Mouse (Mus musculus) embryonic facial prominence, embryonic 13.5 days (tissue): ENCODE results near the gene Hecw1. TPM values are rescaled to one million over a fixed set of nuclear protein-coding genes. Genes with fewer than 3 reads are reported as not detected.

Source experiments
- ATAC-seq: fragments of 200-750 bp; cut with Nextera tagmentation; 2 replicates; pipeline ENCODE4 v1.8.0; 2017; ENCODE audit warnings: low read depth; ENCODE audit not compliant: insufficient number of reproducible peaks, insufficient read depth, low FRiP score, low TSS enrichment
- H3K27ac ChIP-seq: fragments of 300-500 bp; sonication (generic); 2 replicates; pipeline ENCODE4 v1.5.1; 2015; ENCODE audit warnings: moderate library complexity, mild to moderate bottlenecking, inconsistent platforms
- H3K27me3 ChIP-seq: fragments of 300-500 bp; sonication (generic); 2 replicates; pipeline ENCODE4 v1.6.1; 2015; ENCODE audit warnings: mild to moderate bottlenecking, inconsistent platforms
- H3K36me3 ChIP-seq: fragments of 300-500 bp; sonication (generic); 2 replicates; pipeline ENCODE4 v1.6.1; 2015; ENCODE audit warnings: mild to moderate bottlenecking, inconsistent platforms
- H3K4me1 ChIP-seq: fragments of 300-500 bp; sonication (generic); 2 replicates; pipeline ENCODE4 v1.6.1; 2015; ENCODE audit warnings: inconsistent platforms
- H3K4me2 ChIP-seq: fragments of 300-500 bp; sonication (generic); 2 replicates; pipeline ENCODE4 v1.6.1; 2015; ENCODE audit warnings: moderate library complexity, mild to moderate bottlenecking, inconsistent platforms
- H3K4me3 ChIP-seq: fragments of 300-500 bp; sonication (generic); 2 replicates; pipeline ENCODE4 v1.5.1; 2015; ENCODE audit warnings: mild to moderate bottlenecking, inconsistent platforms
- H3K9ac ChIP-seq: fragments of 300-500 bp; sonication (generic); 2 replicates; pipeline ENCODE4 v1.6.1; 2015; ENCODE audit warnings: mild to moderate bottlenecking, inconsistent platforms
- H3K9me3 ChIP-seq: fragments of 300-500 bp; sonication (generic); 2 replicates; pipeline ENCODE4 v1.6.1; 2016; ENCODE audit warnings: inconsistent platforms
- WGBS: fragments of 180-500 bp; shearing (Covaris S2); methylation state at CpG from one replicate; pipeline ENCODE4 v1.1.7; 2015; ENCODE audit warnings: mixed read lengths; 5-methylcytosine and 5-hydroxymethylcytosine counted together
- polyA plus RNA-seq: library from polyadenylated mRNA; unstranded; fragments of >200 nt; fragmentation: Nextera tagmentation; extraction: Ambion mirVana; gene quantifications from 2 replicates; pipeline ENCODE4 v1.2.1, GENCODE M21; 2015

The Hecw1 gene
- polyA plus RNA-seq, 1 experiment from 2014 or later = 2.6 TPM

DNA sequence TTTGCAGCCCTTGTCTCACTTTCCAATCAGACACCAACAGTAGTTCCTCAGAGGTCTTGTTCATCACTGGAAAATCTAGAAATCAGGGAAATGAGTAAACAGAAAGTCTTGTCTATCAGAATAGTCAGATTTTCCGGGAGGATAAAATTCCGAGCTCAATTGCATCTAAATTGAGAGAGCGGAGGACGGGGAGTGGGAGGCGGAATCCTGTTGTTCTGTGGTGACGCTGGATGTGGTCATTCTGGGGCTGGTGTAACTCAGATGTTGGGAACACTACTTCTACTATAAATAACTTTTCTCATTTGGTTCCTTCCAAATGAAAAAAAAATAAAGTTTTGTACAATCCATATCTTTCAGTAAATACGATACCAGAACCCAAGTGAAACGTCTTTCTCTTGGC lies 24.2 kb downstream of the Hecw1 start:
- WGBS = 79% methylated on average over 8 of the region's 8 CpGs
- Histone ChIP-seq H3K4me1 (no peaks in the 10 kb centered on the region), H3K4me2 (no peak overlapping the region), H3K27me3 (no peaks in the 10 kb centered on the region), H3K4me3 (no peak overlapping the region), H3K36me3 (no peaks in the 10 kb centered on the region), H3K9me3 (no peaks in the 10 kb centered on the region), H3K9ac (no peak overlapping the region), H3K27ac (no peak overlapping the region)
- ATAC-seq = no peak

DNA sequence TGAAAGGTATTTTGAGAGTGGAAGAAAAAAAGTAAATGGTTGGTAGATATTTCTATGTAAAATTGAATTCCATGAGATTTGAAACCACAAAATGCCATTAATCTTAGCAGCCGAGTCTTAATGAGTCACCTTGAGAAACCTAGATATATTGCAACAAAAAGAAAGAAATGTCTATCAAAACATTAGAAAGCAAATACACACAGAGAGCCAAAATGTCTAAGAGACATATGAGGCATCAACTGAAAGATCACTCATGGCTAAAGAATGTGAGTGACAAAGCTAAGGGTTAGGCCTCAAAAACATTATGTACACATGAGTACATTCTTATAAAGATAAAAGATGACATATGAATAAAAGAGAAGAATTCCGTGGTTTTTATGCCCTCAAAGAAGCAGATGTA lies 26.1 kb downstream of the Hecw1 start:
- no peak overlapping the region for H3K4me3 ChIP-seq
- ATAC-seq = no peak
- no peaks in the 10 kb centered on the region for H3K36me3 ChIP-seq
- no peaks in the 10 kb centered on the region for H3K27me3 ChIP-seq
- H3K9me3 ChIP-seq = no peaks in the 10 kb centered on the region
- WGBS = 72% methylated on average over 2 of the region's 2 CpGs
- no peak overlapping the region for H3K4me2 ChIP-seq
- no peak overlapping the region for H3K27ac ChIP-seq
- no peaks in the 10 kb centered on the region for H3K4me1 ChIP-seq
- H3K9ac ChIP-seq = no peak overlapping the region

DNA sequence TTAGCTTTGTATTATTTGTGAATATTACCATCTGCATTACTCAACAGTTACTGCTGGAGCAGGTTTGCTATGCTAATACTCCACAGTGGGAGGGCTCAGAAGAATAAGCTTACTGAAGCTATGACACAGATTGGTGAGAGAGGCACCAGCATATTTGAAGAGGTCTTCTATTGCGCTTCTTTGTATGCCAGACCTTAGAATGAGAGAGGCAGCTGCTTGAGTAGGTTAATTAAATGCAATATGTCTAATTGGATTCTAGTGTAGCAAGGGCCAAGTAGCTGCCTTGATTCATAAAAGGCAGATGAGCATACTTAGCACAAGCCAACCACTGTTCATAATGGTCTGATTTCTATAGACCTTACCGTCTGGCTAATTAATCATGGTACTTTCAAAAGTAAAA lies 35.2 kb downstream of the Hecw1 start:
- no peak for ATAC-seq
- no peak overlapping the region for H3K4me3 ChIP-seq
- H3K36me3 ChIP-seq = no peaks in the 10 kb centered on the region
- no peak overlapping the region for H3K27ac ChIP-seq
- no peaks in the 10 kb centered on the region for H3K27me3 ChIP-seq
- H3K4me2 ChIP-seq = no peak overlapping the region
- no peak overlapping the region for H3K9ac ChIP-seq
- no peaks in the 10 kb centered on the region for H3K4me1 ChIP-seq
- no peaks in the 10 kb centered on the region for H3K9me3 ChIP-seq
- WGBS = 90% methylated on average over 2 of the region's 2 CpGs

DNA sequence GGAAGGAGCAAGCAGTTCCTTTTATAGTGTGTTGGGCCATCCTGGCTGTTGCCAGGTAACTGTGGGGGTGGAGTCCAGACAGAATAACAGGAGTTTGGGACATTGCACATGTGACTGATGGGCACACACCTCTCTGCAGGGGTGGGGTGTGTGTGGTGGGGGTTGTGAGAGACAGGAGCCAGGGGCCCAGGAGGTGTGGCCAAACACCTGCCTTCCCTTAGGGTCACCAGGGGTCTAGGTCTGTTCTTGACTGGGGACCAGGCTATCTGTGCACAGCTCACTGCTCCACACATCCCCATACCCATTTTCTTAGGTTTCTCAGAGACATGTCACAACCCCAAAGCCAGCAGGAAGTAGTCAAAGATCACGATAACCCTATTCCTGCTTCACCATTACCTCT lies 51.9 kb downstream of the Hecw1 start:
- peak; percentile 48; the same call in 1 of the 2 replicates for ATAC-seq
- Histone ChIP-seq H3K4me2 (no peak overlapping the region), H3K4me3 (no peak overlapping the region), H3K9me3 (no peaks in the 10 kb centered on the region), H3K4me1 (no peaks in the 10 kb centered on the region), H3K36me3 (no peaks in the 10 kb centered on the region), H3K27ac (no peak overlapping the region), H3K9ac (no peak overlapping the region), H3K27me3 (no peaks in the 10 kb centered on the region)
- 86% methylated on average over 1 of the region's 1 CpGs for WGBS

DNA sequence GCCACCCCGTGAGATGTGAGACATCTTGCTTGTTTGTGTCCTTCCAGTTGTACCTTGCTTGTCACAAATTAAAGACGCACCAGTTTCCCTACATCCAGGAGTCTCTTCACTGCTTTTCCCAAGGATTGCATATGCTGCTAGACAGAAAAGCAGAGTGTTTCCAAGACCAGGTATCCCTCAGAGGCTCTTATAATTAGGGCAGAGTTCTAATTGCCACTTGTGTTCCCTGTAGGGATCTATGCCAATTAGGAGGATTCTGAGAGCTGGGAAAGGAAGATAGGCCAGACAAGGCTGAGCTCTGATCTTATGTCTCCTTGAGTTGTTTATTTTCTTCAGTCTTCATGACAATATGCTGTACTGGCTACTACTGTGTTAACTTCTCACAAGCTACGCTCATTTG lies 55.5 kb downstream of the Hecw1 start:
- H3K4me2 ChIP-seq = no peak overlapping the region
- no peak for ATAC-seq
- H3K36me3 ChIP-seq = no peaks in the 10 kb centered on the region
- H3K4me1 ChIP-seq = no peaks in the 10 kb centered on the region
- H3K27me3 ChIP-seq = no peaks in the 10 kb centered on the region
- 78% methylated on average over 3 of the region's 3 CpGs for WGBS
- no peaks in the 10 kb centered on the region for H3K9me3 ChIP-seq
- no peak overlapping the region for H3K9ac ChIP-seq
- H3K4me3 ChIP-seq = no peak overlapping the region
- H3K27ac ChIP-seq = no peak overlapping the region

DNA sequence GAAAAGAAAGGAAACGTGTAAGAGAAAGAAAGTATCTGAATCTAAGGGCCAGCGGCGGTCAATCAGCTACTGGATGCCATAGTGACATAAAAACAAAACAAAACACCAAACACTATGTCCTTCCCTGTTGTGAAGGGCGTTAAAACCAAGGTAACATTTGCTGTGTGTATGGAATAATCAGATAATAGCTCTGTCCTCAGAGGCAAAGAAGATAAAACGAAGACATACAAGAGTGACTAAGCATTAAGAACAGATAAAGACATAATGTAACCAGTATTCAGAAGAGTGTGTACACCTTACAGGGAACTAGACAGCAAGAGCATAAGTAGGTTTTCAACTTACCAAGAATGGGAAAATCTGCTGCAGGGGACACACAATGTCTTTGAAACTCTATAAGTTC lies 62.0 kb downstream of the Hecw1 start:
- H3K4me1 ChIP-seq = no peaks in the 10 kb centered on the region
- H3K9ac ChIP-seq = no peak overlapping the region
- H3K4me3 ChIP-seq = no peak overlapping the region
- H3K9me3 ChIP-seq = no peaks in the 10 kb centered on the region
- H3K36me3 ChIP-seq = no peaks in the 10 kb centered on the region
- WGBS = 80% methylated on average over 5 of the region's 5 CpGs
- no peaks in the 10 kb centered on the region for H3K27me3 ChIP-seq
- ATAC-seq = no peak
- no peak overlapping the region for H3K4me2 ChIP-seq
- no peak overlapping the region for H3K27ac ChIP-seq

DNA sequence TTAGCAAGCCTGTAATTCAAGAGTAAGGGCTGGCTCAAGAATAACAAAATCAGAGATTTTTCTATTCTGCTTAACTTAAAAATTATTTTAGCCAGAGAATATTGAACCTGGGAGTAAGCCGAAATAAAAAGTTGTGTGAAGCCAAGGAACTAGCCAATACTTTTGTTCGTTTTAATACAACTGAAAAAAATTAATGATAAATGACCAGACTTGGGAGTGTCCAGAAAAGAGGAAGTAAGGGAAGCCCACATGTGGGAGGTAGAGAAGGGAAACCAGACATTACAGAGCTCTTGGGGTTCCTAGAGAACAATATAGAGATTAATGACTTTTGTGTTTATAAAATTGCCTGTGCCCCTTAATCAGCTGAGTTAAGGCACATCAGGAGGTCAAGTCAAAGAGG lies 66.0 kb downstream of the Hecw1 start:
- H3K4me2 ChIP-seq = no peak overlapping the region
- no peak overlapping the region for H3K9ac ChIP-seq
- no peaks in the 10 kb centered on the region for H3K27me3 ChIP-seq
- no peaks in the 10 kb centered on the region for H3K4me1 ChIP-seq
- H3K9me3 ChIP-seq = no peaks in the 10 kb centered on the region
- H3K36me3 ChIP-seq = no peaks in the 10 kb centered on the region
- no peak overlapping the region for H3K27ac ChIP-seq
- H3K4me3 ChIP-seq = no peak overlapping the region
- 84% methylated on average over 2 of the region's 2 CpGs for WGBS
- no peak for ATAC-seq

DNA sequence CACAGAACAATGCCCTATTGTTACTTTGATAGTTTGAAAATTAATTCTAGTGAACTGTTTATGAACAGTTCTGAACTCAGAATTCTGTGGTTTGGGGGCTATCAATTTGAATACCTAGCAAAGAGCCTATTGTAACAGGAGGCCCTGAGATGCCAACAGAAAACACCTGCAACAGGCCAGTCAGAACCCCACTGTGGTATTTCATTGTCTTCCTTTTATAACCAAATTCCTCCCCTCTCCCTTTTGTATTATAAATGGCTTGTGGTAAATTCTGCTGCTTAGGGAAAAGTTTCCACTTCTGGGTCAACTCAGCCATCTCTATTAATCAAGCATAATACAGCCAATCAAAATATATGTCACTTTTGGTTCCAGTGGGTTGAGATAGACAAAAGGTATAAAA lies 83.5 kb downstream of the Hecw1 start:
- Histone ChIP-seq H3K36me3 (no peaks in the 10 kb centered on the region), H3K9me3 (no peaks in the 10 kb centered on the region), H3K4me2 (no peak overlapping the region), H3K27me3 (no peaks in the 10 kb centered on the region), H3K4me3 (no peak overlapping the region), H3K4me1 (no peaks in the 10 kb centered on the region), H3K27ac (no peak overlapping the region), H3K9ac (no peak overlapping the region)
- no peak for ATAC-seq

DNA sequence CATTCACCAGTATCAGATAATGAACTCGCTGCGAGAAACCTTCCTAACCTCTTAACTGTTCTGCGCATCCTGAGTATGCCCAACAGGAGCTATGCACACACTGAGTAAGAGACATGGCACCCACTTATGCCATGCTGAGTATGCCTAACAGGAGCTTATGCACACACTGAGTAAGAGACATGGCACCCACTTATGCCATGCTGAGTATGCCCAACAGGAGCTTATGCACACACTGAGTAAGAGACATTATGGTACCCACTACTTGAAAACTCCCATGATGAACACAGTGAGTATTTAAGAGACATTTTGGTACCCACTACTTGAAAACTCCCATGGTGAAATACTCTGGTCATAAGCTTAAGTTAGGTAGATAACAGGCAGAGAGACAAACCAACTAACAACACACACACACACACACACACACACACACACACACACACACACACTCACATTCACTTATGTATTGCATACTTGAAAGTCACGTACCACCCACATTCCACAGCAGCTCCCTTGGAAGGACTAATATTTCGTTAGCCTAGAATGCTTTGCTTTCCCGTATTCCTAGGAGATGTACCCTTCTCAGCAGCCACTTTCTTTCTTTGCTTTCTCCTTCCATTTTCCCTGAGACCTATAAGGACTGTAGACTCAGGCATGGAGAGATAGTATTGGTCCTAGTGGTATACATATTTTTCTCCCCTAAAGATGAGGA lies 94.0 kb downstream of the Hecw1 start:
- no peak overlapping the region for H3K27ac ChIP-seq
- 83% methylated on average over 6 of the region's 6 CpGs for WGBS
- no peaks in the 10 kb centered on the region for H3K27me3 ChIP-seq

DNA sequence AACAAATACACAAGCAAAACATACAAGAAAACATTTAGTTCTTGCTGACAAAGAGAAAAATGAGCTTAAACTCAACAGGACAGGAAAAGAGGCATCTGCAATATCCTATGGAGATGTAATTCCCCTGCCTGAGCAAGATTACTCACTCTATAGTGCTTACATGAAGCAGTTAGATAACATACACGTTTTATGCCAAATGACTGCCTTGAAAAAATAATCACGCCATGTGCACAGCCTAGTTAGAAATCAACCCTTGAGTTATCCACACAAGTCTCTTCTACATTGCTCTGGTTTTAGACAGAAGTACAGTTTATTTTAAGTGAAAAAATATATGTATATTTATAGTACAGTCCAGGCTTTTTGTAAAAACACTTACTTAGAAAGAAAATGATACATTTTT lies 98.2 kb downstream of the Hecw1 start:
- H3K27me3 ChIP-seq = no peaks in the 10 kb centered on the region
- WGBS = 75% methylated on average over 2 of the region's 2 CpGs
- no peaks in the 10 kb centered on the region for H3K4me1 ChIP-seq
- H3K9me3 ChIP-seq = no peaks in the 10 kb centered on the region
- H3K27ac ChIP-seq = no peak overlapping the region
- H3K9ac ChIP-seq = no peak overlapping the region
- H3K36me3 ChIP-seq = no peaks in the 10 kb centered on the region
- no peak overlapping the region for H3K4me2 ChIP-seq
- ATAC-seq = no peak
- H3K4me3 ChIP-seq = no peak overlapping the region

More for the DNA sequence above, 94.0 kb downstream of the Hecw1 start:
- Histone ChIP-seq H3K4me1 (no peaks in the 10 kb centered on the region), H3K9me3 (no peaks in the 10 kb centered on the region), H3K4me3 (no peak overlapping the region), H3K36me3 (no peaks in the 10 kb centered on the region), H3K4me2 (no peak overlapping the region), H3K9ac (no peak overlapping the region)
- no peak for ATAC-seq

DNA sequence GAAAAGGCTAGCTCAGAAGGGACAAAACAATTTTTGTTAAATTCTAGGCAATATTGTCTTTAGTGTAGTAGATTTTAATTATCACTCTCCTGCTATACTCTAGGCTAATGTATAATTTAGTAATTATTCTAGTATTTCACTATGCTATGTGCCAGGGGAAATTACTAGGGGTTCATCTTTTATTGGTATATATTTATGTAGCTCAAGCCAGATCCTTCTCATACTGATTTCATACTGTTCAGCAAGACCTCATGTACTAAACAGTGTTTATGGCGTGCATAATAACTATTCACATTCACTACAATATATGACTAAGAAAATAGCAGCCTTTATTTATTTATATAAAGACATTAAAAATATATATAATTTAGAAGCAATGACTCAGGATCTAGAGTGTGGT lies 109.6 kb downstream of the Hecw1 start:
- Histone ChIP-seq H3K9me3 (no peaks in the 10 kb centered on the region), H3K4me3 (no peak overlapping the region), H3K27me3 (no peaks in the 10 kb centered on the region), H3K4me1 (no peaks in the 10 kb centered on the region), H3K36me3 (no peaks in the 10 kb centered on the region), H3K9ac (no peak overlapping the region), H3K27ac (no peak overlapping the region), H3K4me2 (no peak overlapping the region)
- WGBS = 88% methylated on average over 1 of the region's 1 CpGs
- no peak for ATAC-seq

DNA sequence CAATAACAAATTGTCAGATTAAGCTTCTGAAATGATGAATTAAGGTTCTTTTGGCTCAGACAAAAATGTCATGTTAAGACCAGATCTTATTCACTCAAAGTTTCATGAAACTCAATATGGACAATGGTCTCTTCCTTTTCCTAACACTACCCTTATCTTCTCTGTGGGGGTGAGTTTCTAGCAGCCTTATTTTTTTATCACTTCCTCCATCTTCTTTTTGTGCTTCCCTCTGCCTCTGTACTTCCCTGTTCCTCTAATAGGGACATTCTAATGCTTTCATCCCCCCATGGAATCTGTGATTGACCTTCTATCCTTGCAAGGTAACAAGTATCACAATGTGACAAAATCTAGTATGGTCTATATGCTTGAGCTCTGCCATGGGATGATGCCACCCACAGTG lies 148.6 kb downstream of the Hecw1 start:
- no peak for ATAC-seq
- Histone ChIP-seq H3K9me3 (no peaks in the 10 kb centered on the region), H3K27me3 (no peaks in the 10 kb centered on the region), H3K9ac (no peak overlapping the region), H3K4me3 (no peak overlapping the region), H3K4me1 (no peaks in the 10 kb centered on the region), H3K4me2 (no peak overlapping the region), H3K27ac (no peak overlapping the region), H3K36me3 (no peaks in the 10 kb centered on the region)

DNA sequence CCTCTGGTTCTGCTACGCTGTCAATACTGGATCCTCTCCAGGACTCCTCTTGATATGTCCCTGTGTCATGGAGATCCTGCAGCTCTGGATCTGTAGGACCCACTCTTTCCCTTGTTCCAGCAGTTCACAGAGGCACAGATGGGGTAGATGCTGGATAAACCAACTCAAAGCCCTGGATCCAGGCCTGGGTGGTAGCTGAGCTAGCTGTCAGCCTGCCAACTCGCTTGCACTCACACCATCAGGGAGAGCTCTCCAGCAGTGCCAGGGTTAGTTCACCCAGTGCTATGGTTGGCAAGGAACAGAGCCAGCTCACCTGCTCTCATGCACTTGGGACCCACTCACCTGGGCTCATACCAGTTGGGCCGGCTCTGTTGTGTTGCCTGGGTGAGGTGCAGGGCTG lies 157.5 kb downstream of the Hecw1 start:
- H3K4me1 ChIP-seq = no peaks in the 10 kb centered on the region
- H3K4me3 ChIP-seq = no peak overlapping the region
- H3K9ac ChIP-seq = no peak overlapping the region
- WGBS = 91% methylated on average over 3 of the region's 3 CpGs
- H3K36me3 ChIP-seq = no peaks in the 10 kb centered on the region
- ATAC-seq = no peak
- no peak overlapping the region for H3K4me2 ChIP-seq
- H3K27me3 ChIP-seq = no peaks in the 10 kb centered on the region
- no peaks in the 10 kb centered on the region for H3K9me3 ChIP-seq
- no peak overlapping the region for H3K27ac ChIP-seq
